Mouse (Mus musculus): ENCODE measurements at regions not wholly inside any gene's neighbourhood (a gene's known extent, or its start where the extent isn't known, plus 50 kb on each side); places are given as distances from the start of the nearest gene placed in this dataset.

- H3K4me3 ChIP-seq (ENCODE audit: control insufficient read depth in 1 of 2, insufficient read depth in 1 of 2, low read depth in 1 of 2, low read length in 2 of 2) = no peak overlapping the region
- H3K9me3 ChIP-seq (ENCODE audit: control insufficient read depth, low read length) = no peaks in the 10 kb centered on the region
- H3K4me2 ChIP-seq (ENCODE audit: low read length) = no peak overlapping the region
- no peaks in the 10 kb centered on the region for H3K36me3 ChIP-seq (ENCODE audit: control insufficient read depth, insufficient read depth, low read length)
- no peak overlapping the region for H3K27ac ChIP-seq (replicated peaks in 1 of 2; ENCODE audit: control insufficient read depth in 1 of 2, insufficient read depth in 1 of 2, low read depth in 2 of 2, low read length in 2 of 2)
- H3K4me1 ChIP-seq (ENCODE audit: control insufficient read depth in 2 of 2, insufficient read depth in 2 of 2, low read length in 2 of 2) = no peaks in the 10 kb centered on the region
- no peak for ATAC-seq (ENCODE audit: insufficient number of reproducible peaks, insufficient read depth, low FRiP score, low read depth)
- no peaks in the 10 kb centered on the region for H3K27me3 ChIP-seq (ENCODE audit: control insufficient read depth, insufficient read depth, low read length)
- H3K9ac ChIP-seq (ENCODE audit: low read length) = no peak overlapping the region
- WGBS = 71% methylated on average over 2 of the region's 2 CpGs
Measured at GRCm38 (mm10) chr12:74632827-74633226, 316.6 kb upstream of the Gm11042 start.

- Histone ChIP-seq H3K36me3 (ENCODE audit: control insufficient read depth, insufficient read depth, low read length) (no peaks in the 10 kb centered on the region), H3K27me3 (ENCODE audit: control insufficient read depth, insufficient read depth, low read length) (no peaks in the 10 kb centered on the region), H3K9ac (ENCODE audit: low read length) (no peak overlapping the region), H3K4me2 (ENCODE audit: low read length) (0 out of 2 replicates have a peak overlapping the region, but pooled peaks have one; percentile 8), H3K27ac (replicated peaks in 1 of 2; ENCODE audit: control insufficient read depth in 1 of 2, insufficient read depth in 1 of 2, low read depth in 2 of 2, low read length in 2 of 2) (peak overlapping the region; percentile 8 to 57; a peak in 3 of 4 replicates), H3K4me1 (ENCODE audit: control insufficient read depth in 2 of 2, insufficient read depth in 2 of 2, low read length in 2 of 2) (peaks cover 0 to 11% of the 10 kb centered on the region in 2 experiments; a peak in 2 of 4 replicates), H3K9me3 (ENCODE audit: control insufficient read depth, low read length) (no peaks in the 10 kb centered on the region), H3K4me3 (ENCODE audit: control insufficient read depth in 1 of 2, insufficient read depth in 1 of 2, low read depth in 1 of 2, low read length in 2 of 2) (no peak overlapping the region)
- WGBS = 16% methylated on average over 2 of the region's 2 CpGs
- ATAC-seq (ENCODE audit: insufficient number of reproducible peaks, insufficient read depth, low FRiP score, low read depth) = no peak
Measured at GRCm38 (mm10) chr12:74595208-74595607, 279.0 kb upstream of the Gm11042 start.

GRCm38 (mm10) chr12:74554599-74554998 lies 238.4 kb upstream of the Gm11042 start:
- ATAC-seq (ENCODE audit: insufficient number of reproducible peaks, insufficient read depth, low FRiP score, low read depth) = no peak
- Histone ChIP-seq H3K9me3 (ENCODE audit: control insufficient read depth, low read length) (no peaks in the 10 kb centered on the region), H3K4me3 (ENCODE audit: control insufficient read depth in 1 of 2, insufficient read depth in 1 of 2, low read depth in 1 of 2, low read length in 2 of 2) (no peak overlapping the region), H3K36me3 (ENCODE audit: control insufficient read depth, insufficient read depth, low read length) (no peaks in the 10 kb centered on the region), H3K9ac (ENCODE audit: low read length) (no peak overlapping the region), H3K4me1 (ENCODE audit: control insufficient read depth in 2 of 2, insufficient read depth in 2 of 2, low read length in 2 of 2) (no peaks in the 10 kb centered on the region), H3K27me3 (ENCODE audit: control insufficient read depth, insufficient read depth, low read length) (no peaks in the 10 kb centered on the region), H3K4me2 (ENCODE audit: low read length) (no peak overlapping the region), H3K27ac (replicated peaks in 1 of 2; ENCODE audit: control insufficient read depth in 1 of 2, insufficient read depth in 1 of 2, low read depth in 2 of 2, low read length in 2 of 2) (no peak overlapping the region)
- WGBS = 82% methylated on average over 2 of the region's 2 CpGs

- Histone ChIP-seq H3K27ac (replicated peaks in 1 of 2; ENCODE audit: control insufficient read depth in 1 of 2, insufficient read depth in 1 of 2, low read depth in 2 of 2, low read length in 2 of 2) (no peak overlapping the region), H3K36me3 (ENCODE audit: control insufficient read depth, insufficient read depth, low read length) (no peaks in the 10 kb centered on the region), H3K9me3 (ENCODE audit: control insufficient read depth, low read length) (no peaks in the 10 kb centered on the region), H3K9ac (ENCODE audit: low read length) (no peak overlapping the region), H3K4me2 (ENCODE audit: low read length) (no peak overlapping the region), H3K4me3 (ENCODE audit: control insufficient read depth in 1 of 2, insufficient read depth in 1 of 2, low read depth in 1 of 2, low read length in 2 of 2) (no peak overlapping the region), H3K27me3 (ENCODE audit: control insufficient read depth, insufficient read depth, low read length) (no peaks in the 10 kb centered on the region), H3K4me1 (ENCODE audit: control insufficient read depth in 2 of 2, insufficient read depth in 2 of 2, low read length in 2 of 2) (no peaks in the 10 kb centered on the region)
- no peak for ATAC-seq (ENCODE audit: insufficient number of reproducible peaks, insufficient read depth, low FRiP score, low read depth)
- WGBS = 89% methylated on average over 2 of the region's 2 CpGs
Measured at GRCm38 (mm10) chr12:74544172-74544571, 228.0 kb upstream of the Gm11042 start.

- ATAC-seq (ENCODE audit: insufficient number of reproducible peaks, insufficient read depth, low FRiP score, low read depth) = no peak
Measured at GRCm38 (mm10) chr12:74534882-74535281, 218.7 kb upstream of the Gm11042 start.

GRCm38 (mm10) chr12:74528983-74529566 lies 212.9 kb upstream of the Gm11042 start:
- Histone ChIP-seq H3K9me3 (ENCODE audit: control insufficient read depth, low read length) (no peaks in the 10 kb centered on the region), H3K27me3 (ENCODE audit: control insufficient read depth, insufficient read depth, low read length) (no peaks in the 10 kb centered on the region), H3K4me1 (ENCODE audit: control insufficient read depth in 2 of 2, insufficient read depth in 2 of 2, low read length in 2 of 2) (no peaks in the 10 kb centered on the region), H3K4me2 (ENCODE audit: low read length) (no peak overlapping the region), H3K36me3 (ENCODE audit: control insufficient read depth, insufficient read depth, low read length) (no peaks in the 10 kb centered on the region), H3K9ac (ENCODE audit: low read length) (no peak overlapping the region), H3K27ac (replicated peaks in 1 of 2; ENCODE audit: control insufficient read depth in 1 of 2, insufficient read depth in 1 of 2, low read depth in 2 of 2, low read length in 2 of 2) (no peak overlapping the region), H3K4me3 (ENCODE audit: control insufficient read depth in 1 of 2, insufficient read depth in 1 of 2, low read depth in 1 of 2, low read length in 2 of 2) (no peak overlapping the region)
- 72% methylated on average over 5 of the region's 5 CpGs for WGBS
- ATAC-seq (ENCODE audit: insufficient number of reproducible peaks, insufficient read depth, low FRiP score, low read depth) = no peak

More at GRCm38 (mm10) chr12:74534882-74535281, 218.7 kb upstream of the Gm11042 start:
- Histone ChIP-seq H3K27ac (replicated peaks in 1 of 2; ENCODE audit: control insufficient read depth in 1 of 2, insufficient read depth in 1 of 2, low read depth in 2 of 2, low read length in 2 of 2) (no peak overlapping the region), H3K4me1 (ENCODE audit: control insufficient read depth in 2 of 2, insufficient read depth in 2 of 2, low read length in 2 of 2) (no peaks in the 10 kb centered on the region), H3K27me3 (ENCODE audit: control insufficient read depth, insufficient read depth, low read length) (no peaks in the 10 kb centered on the region), H3K9me3 (ENCODE audit: control insufficient read depth, low read length) (no peaks in the 10 kb centered on the region), H3K36me3 (ENCODE audit: control insufficient read depth, insufficient read depth, low read length) (no peaks in the 10 kb centered on the region), H3K4me3 (ENCODE audit: control insufficient read depth in 1 of 2, insufficient read depth in 1 of 2, low read depth in 1 of 2, low read length in 2 of 2) (no peak overlapping the region), H3K4me2 (ENCODE audit: low read length) (no peak overlapping the region), H3K9ac (ENCODE audit: low read length) (no peak overlapping the region)
- WGBS = 80% methylated on average over 2 of the region's 2 CpGs

GRCm38 (mm10) chr12:74527190-74527621 lies 211.0 kb upstream of the Gm11042 start:
- H3K4me2 ChIP-seq (ENCODE audit: low read length) = no peak overlapping the region
- H3K27ac ChIP-seq (replicated peaks in 1 of 2; ENCODE audit: control insufficient read depth in 1 of 2, insufficient read depth in 1 of 2, low read depth in 2 of 2, low read length in 2 of 2) = no peak overlapping the region
- H3K9ac ChIP-seq (ENCODE audit: low read length) = no peak overlapping the region
- H3K36me3 ChIP-seq (ENCODE audit: control insufficient read depth, insufficient read depth, low read length) = no peaks in the 10 kb centered on the region
- H3K9me3 ChIP-seq (ENCODE audit: control insufficient read depth, low read length) = no peaks in the 10 kb centered on the region
- no peaks in the 10 kb centered on the region for H3K27me3 ChIP-seq (ENCODE audit: control insufficient read depth, insufficient read depth, low read length)
- no peak overlapping the region for H3K4me3 ChIP-seq (ENCODE audit: control insufficient read depth in 1 of 2, insufficient read depth in 1 of 2, low read depth in 1 of 2, low read length in 2 of 2)
- no peak for ATAC-seq (ENCODE audit: insufficient number of reproducible peaks, insufficient read depth, low FRiP score, low read depth)
- no peaks in the 10 kb centered on the region for H3K4me1 ChIP-seq (ENCODE audit: control insufficient read depth in 2 of 2, insufficient read depth in 2 of 2, low read length in 2 of 2)
- WGBS = 57% methylated on average over 2 of the region's 2 CpGs

GRCm38 (mm10) chr12:74523988-74524387 lies 207.8 kb upstream of the Gm11042 start:
- Histone ChIP-seq H3K4me1 (ENCODE audit: control insufficient read depth in 2 of 2, insufficient read depth in 2 of 2, low read length in 2 of 2) (no peaks in the 10 kb centered on the region), H3K9me3 (ENCODE audit: control insufficient read depth, low read length) (no peaks in the 10 kb centered on the region), H3K27me3 (ENCODE audit: control insufficient read depth, insufficient read depth, low read length) (no peaks in the 10 kb centered on the region), H3K9ac (ENCODE audit: low read length) (no peak overlapping the region), H3K4me2 (ENCODE audit: low read length) (no peak overlapping the region), H3K27ac (replicated peaks in 1 of 2; ENCODE audit: control insufficient read depth in 1 of 2, insufficient read depth in 1 of 2, low read depth in 2 of 2, low read length in 2 of 2) (no peak overlapping the region), H3K4me3 (ENCODE audit: control insufficient read depth in 1 of 2, insufficient read depth in 1 of 2, low read depth in 1 of 2, low read length in 2 of 2) (no peak overlapping the region), H3K36me3 (ENCODE audit: control insufficient read depth, insufficient read depth, low read length) (no peaks in the 10 kb centered on the region)
- no peak for ATAC-seq (ENCODE audit: insufficient number of reproducible peaks, insufficient read depth, low FRiP score, low read depth)
